Mouse (Mus musculus) liver, embryonic 14.5 days (tissue): ENCODE results near the gene Gm10282. TPM values are rescaled to one million over a fixed set of nuclear protein-coding genes. Genes with fewer than 3 reads are reported as not detected.

Experiments used
- ATAC-seq: fragments of 200-750 bp; cut with Nextera tagmentation; 2 replicates; pipeline ENCODE4 v1.8.0; 2017; ENCODE audit warnings: moderate number of reproducible peaks, mild to moderate bottlenecking, moderate library complexity; ENCODE audit not compliant: insufficient read depth
- DNase-seq, 3 experiments: peaks; one replicate each; pipeline ENCODE4 v3.0.0-alpha.2; 2012 to 2013; ENCODE audit warnings: low read depth in 3 of 3, low spot score in 3 of 3
- H3K27ac ChIP-seq: fragments of 300-500 bp; sonication (generic); 2 replicates; pipeline ENCODE4 v1.5.1; 2014; ENCODE audit warnings: moderate library complexity, mild to moderate bottlenecking, control low read depth, inconsistent platforms
- H3K27me3 ChIP-seq: fragments of 300-500 bp; sonication (generic); 2 replicates; pipeline ENCODE4 v1.6.1; 2014; ENCODE audit warnings: mild to moderate bottlenecking, low read length, moderate library complexity; ENCODE audit not compliant: control insufficient read depth, insufficient read depth
- H3K36me3 ChIP-seq: fragments of 300-500 bp; sonication (generic); replicated peaks from 2 replicates; pipeline ENCODE4 v1.6.1; 2014; ENCODE audit warnings: low read depth; ENCODE audit not compliant: control insufficient read depth, insufficient read depth
- H3K4me1 ChIP-seq, 2 experiments: fragments of 200-500 bp in 1 of 2; fragments of 300-500 bp in 1 of 2; sonication (generic) in 1 of 2; replicated peaks; 2 replicates each; pipeline ENCODE4 v1.6.1; 2012 to 2014; ENCODE audit warnings: antibody characterized with exemption in 1 of 2, inconsistent platforms in 1 of 2, low read length in 1 of 2; ENCODE audit not compliant: control insufficient read depth in 2 of 2, insufficient read depth in 2 of 2
- H3K4me2 ChIP-seq: fragments of 300-500 bp; sonication (generic); 2 replicates; pipeline ENCODE4 v1.6.1; 2014; ENCODE audit warnings: low read depth, mild to moderate bottlenecking, control low read depth, moderate library complexity
- H3K4me3 ChIP-seq, 2 experiments: fragments of 200-500 bp in 1 of 2; fragments of 300-500 bp in 1 of 2; sonication (generic) in 1 of 2; 2 replicates each; pipeline ENCODE4 v1.5.1; 2012 to 2014; ENCODE audit warnings: low read depth in 2 of 2, low read length in 2 of 2, mild to moderate bottlenecking in 2 of 2, control low read depth in 1 of 2, inconsistent platforms in 1 of 2, moderate library complexity in 1 of 2; ENCODE audit not compliant: insufficient read depth in 1 of 2
- H3K9ac ChIP-seq: fragments of 300-500 bp; sonication (generic); replicated peaks from 2 replicates; pipeline ENCODE4 v1.6.1; 2014; ENCODE audit warnings: mild to moderate bottlenecking, control low read depth, moderate library complexity
- H3K9me3 ChIP-seq: fragments of 300-500 bp; sonication (generic); 2 replicates; pipeline ENCODE4 v1.6.1; 2016; ENCODE audit warnings: low read length, mixed read lengths; ENCODE audit not compliant: control insufficient read depth
- CTCF ChIP-seq: IDR thresholded peaks from 2 replicates; pipeline ENCODE4 v1.5.1; 2016; ENCODE audit warnings: antibody characterized with exemption, low read depth, control low read depth
- EP300 ChIP-seq: IDR thresholded peaks from 2 replicates; pipeline ENCODE4 v1.6.1; 2016; ENCODE audit warnings: antibody characterized with exemption, low read depth
- WGBS: fragments of 180-500 bp; shearing (Covaris S2); extraction: QIAGEN DNeasy Blood & Tissue Kit; methylation state at CpG from one replicate; pipeline ENCODE4 v1.1.7; 2014; ENCODE audit not compliant: insufficient replicate concordance; 5-methylcytosine and 5-hydroxymethylcytosine counted together
- polyA plus RNA-seq, 2 experiments: library from polyadenylated mRNA; depleted of rRNA in 1 of 2; stranded (reverse) in 1 of 2; unstranded in 1 of 2; fragments of >200 nt; fragmentation: Nextera tagmentation in 1 of 2; extraction: Ambion mirVana in 1 of 2; gene quantifications; 2 replicates each; pipeline versions ENCODE4 v1.2.1 to v1.2.3; 2012 to 2014

Gene Gm10282
- polyA plus RNA-seq, 2 experiments = 7.3 to 7.4 TPM

- Histone ChIP-seq H3K27ac (no peak overlapping the region), H3K4me2 (no peak overlapping the region), H3K9ac (no peak overlapping the region), H3K4me3 (no peak overlapping the region), H3K9me3 (no peaks in the 10 kb centered on the region), H3K4me1 (no peaks in the 10 kb centered on the region; a peak in 1 of 4 replicates), H3K27me3 (peaks cover 22% of the 10 kb centered on the region), H3K36me3 (no peaks in the 10 kb centered on the region)
- WGBS = 65% methylated on average over 10 of the region's 10 CpGs
- ATAC-seq (no peak), DNase-seq (no peak)
- TF ChIP-seq CTCF (no peak), EP300 (no peak)
These were observed 19.1 kb upstream of the Gm10282 start for GRCm38 (mm10) chr8:72324036-72324706.

DNA sequence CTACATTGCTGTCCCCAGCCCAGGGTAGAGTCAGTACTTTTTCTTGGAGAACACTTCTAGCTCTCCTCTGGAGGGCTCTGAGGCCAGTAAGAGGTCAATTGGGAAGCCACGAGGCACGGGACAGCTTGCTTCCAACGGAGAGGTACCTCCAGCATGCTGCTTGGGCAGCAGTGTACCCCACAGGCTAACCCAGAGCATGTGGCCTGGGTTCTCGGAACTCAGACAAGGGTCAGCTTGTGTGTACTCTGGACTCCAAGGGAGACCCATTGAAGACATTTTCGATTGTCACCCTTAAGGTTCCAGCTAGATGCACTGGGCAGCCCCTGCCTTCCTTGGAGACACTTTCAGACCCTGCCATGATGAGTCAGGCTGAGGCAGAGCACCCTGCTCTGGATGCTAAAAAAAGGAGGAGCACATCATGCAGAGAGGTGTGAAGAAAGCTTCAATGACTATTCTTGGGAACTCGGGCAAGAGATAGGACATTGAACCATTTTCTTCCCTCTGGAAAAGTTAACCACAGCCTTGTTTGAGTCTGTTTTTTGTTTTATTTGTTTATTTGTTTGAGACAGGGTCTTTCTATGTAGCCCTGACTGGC is 18.2 kb upstream of the Gm10282 start:
- Histone ChIP-seq H3K36me3 (no peaks in the 10 kb centered on the region), H3K9me3 (no peaks in the 10 kb centered on the region), H3K27ac (no peak overlapping the region), H3K4me3 (no peak overlapping the region), H3K9ac (no peak overlapping the region), H3K4me1 (no peaks in the 10 kb centered on the region; a peak in 1 of 4 replicates), H3K27me3 (peaks cover 29% of the 10 kb centered on the region), H3K4me2 (no peak overlapping the region)
- no peak for DNase-seq
- ATAC-seq = no peak
- WGBS = 42% methylated on average over 6 of the region's 6 CpGs
- no peak for TF ChIP-seq EP300
- TF ChIP-seq CTCF = no peak

GRCm38 (mm10) chr8:72322471-72322889 is 17.4 kb upstream of the Gm10282 start:
- Histone ChIP-seq H3K4me1 (peaks cover 0 to 5% of the 10 kb centered on the region in 2 experiments; a peak in 2 of 4 replicates), H3K27ac (no peak overlapping the region), H3K4me3 (no peak overlapping the region), H3K27me3 (peaks cover 29% of the 10 kb centered on the region), H3K36me3 (no peaks in the 10 kb centered on the region), H3K9ac (no peak overlapping the region), H3K4me2 (no peak overlapping the region), H3K9me3 (no peaks in the 10 kb centered on the region)
- no peak for TF ChIP-seq EP300
- TF ChIP-seq CTCF = no peak
- WGBS = 32% methylated on average over 7 of the region's 7 CpGs
- peak in 1 of 3 experiments; percentile 39 for DNase-seq
- ATAC-seq = no peak

GRCm38 (mm10) chr8:72321635-72322441 is 16.8 kb upstream of the Gm10282 start:
- no peak overlapping the region for H3K27ac ChIP-seq
- no peak for ATAC-seq
- H3K9me3 ChIP-seq = no peaks in the 10 kb centered on the region
- TF ChIP-seq EP300 (no peak), CTCF (no peak)
- H3K4me1 ChIP-seq = peaks cover 0 to 9% of the 10 kb centered on the region in 2 experiments; a peak in 2 of 4 replicates
- H3K4me3 ChIP-seq = no peak overlapping the region
- DNase-seq = no peak
- WGBS = 82% methylated on average over 20 of the region's 20 CpGs
- H3K9ac ChIP-seq = no peak overlapping the region
- H3K36me3 ChIP-seq = no peaks in the 10 kb centered on the region
- H3K4me2 ChIP-seq = 0 out of 2 replicates have a peak overlapping the region, but pooled peaks have one; percentile 11
- H3K27me3 ChIP-seq = peaks cover 29% of the 10 kb centered on the region
